12 mouse cellular contexts compared by ENCODE assay signal in genomic region chr5:65678826-65679225, GRCm38 (mm10). TPM values are rescaled to one million over a fixed set of nuclear protein-coding genes. Genes with fewer than 3 reads are reported as not detected.
DNase-seq lines count a peak whose midpoint lies in the region; ATAC-seq lines count a peak whose summit lies in the region.
"Had no signal": no experiment of that assay in that cellular context is flagged by ENCODE, and none has a peak within 500 bp of the region (broad histone marks: within the 10 kb centered on the region; RNA-seq: fewer than 3 reads in every experiment).

No protein-coding gene starts in this region.

- 81% methylated on average over 5 of the region's 5 CpGs for WGBS in heart, embryonic 11.5 days (ENCODE audit: insufficient replicate concordance)

- no peak for ATAC-seq in heart, embryonic 11.5 days (replicated peaks; ENCODE audit: insufficient number of reproducible peaks, low FRiP score, low TSS enrichment)
- no peak for ATAC-seq in erythroid progenitor cell, adult 5-6 weeks (replicated peaks; ENCODE audit: low FRiP score, poor library complexity, severe bottlenecking)
- ATAC-seq: CD4-positive, CD25-positive, alpha-beta regulatory T cell, adult 4 months had no signal

- no peak overlapping the region for H3K9ac ChIP-seq in heart, embryonic 11.5 days (ENCODE audit: low read depth, low read length)
- H3K9ac ChIP-seq: limb, embryonic 15.5 days had no signal

- no peak overlapping the region for H3K4me3 ChIP-seq in heart, embryonic 11.5 days (ENCODE audit: low read depth, low read length)
- H3K4me3 ChIP-seq: layer of hippocampus, adult 2 months; limb, embryonic 15.5 days had no signal

- H3K27ac ChIP-seq in heart, embryonic 11.5 days (ENCODE audit: low read depth, low read length): no peak overlapping the region
- H3K27ac ChIP-seq: layer of hippocampus, adult 2 months; limb, embryonic 15.5 days; macrophage had no signal

- H3K4me2 ChIP-seq in heart, embryonic 11.5 days: no peak overlapping the region
- H3K4me2 ChIP-seq: limb, embryonic 15.5 days had no signal

- H3K27me3 ChIP-seq in heart, embryonic 11.5 days (ENCODE audit: control insufficient read depth, insufficient read depth, low read length): no peaks in the 10 kb centered on the region
- H3K27me3 ChIP-seq: limb, embryonic 15.5 days had no signal

- DNase-seq in heart, adult 18-20 months: peak; percentile 59 to 70
- peak; percentile 10 for DNase-seq in right cerebral cortex, adult 18-20 months
- DNase-seq in right cerebral cortex, postnatal 25 days: no peak
- DNase-seq in heart, adult 9 months (ENCODE audit: low spot score in 2 of 2): peak; percentile 28 to 46
- DNase-seq in telencephalon, adult 2 months (ENCODE audit: low read depth, low spot score): peak; percentile 36
- no peak for DNase-seq in left cerebral cortex, adult 9 months (ENCODE audit: low spot score in 2 of 2)

- no peaks in the 10 kb centered on the region; the same call in 1 of the 2 replicates for H3K36me3 ChIP-seq in heart, embryonic 11.5 days (ENCODE audit: control insufficient read depth, insufficient read depth, low read length)

- H3K4me1 ChIP-seq in heart, embryonic 11.5 days (ENCODE audit: control insufficient read depth, insufficient read depth, low read length): no peaks in the 10 kb centered on the region
- H3K4me1 ChIP-seq: limb, embryonic 15.5 days had no signal

- no peaks in the 10 kb centered on the region for H3K9me3 ChIP-seq in heart, embryonic 11.5 days (replicated peaks; ENCODE audit: control insufficient read depth, low read length)
- H3K9me3 ChIP-seq: limb, embryonic 15.5 days had no signal

RNA-seq across cellular contexts. Expression of gene Pds5a, which starts 19.2 kb away (rescaled TPM):
- 10 to 100 TPM; 56.6 to 56.7 TPM for total RNA-seq in heart, adult 18-20 months (2021)
- 68.0 and 70.8 TPM in 2 replicates for polyA plus RNA-seq in heart, embryonic 11.5 days (2014; fragmentation: Nextera tagmentation; extraction: Ambion mirVana)
- total RNA-seq in erythroid progenitor cell, adult 5-6 weeks (2015; ENCODE audit: low replicate concordance): 216 and 231 TPM in 2 replicates
- 270 and 327 TPM in 2 replicates for total RNA-seq in erythroid progenitor cell, adult 5-6 weeks (2017; ENCODE audit: low replicate concordance)

Comparison
In these comparisons a context has a peak if more than half of its experiments do, and no peak if none do; other contexts are left out.
1. DNase-seq: peak in heart, adult 18-20 months (2 of 2), right cerebral cortex, adult 18-20 months (single experiment), heart, adult 9 months (2 of 2) and telencephalon, adult 2 months (single experiment); none in right cerebral cortex, postnatal 25 days (single experiment) and left cerebral cortex, adult 9 months (0 of 2).